Mouse (Mus musculus) erythroblast, embryonic 14.5 days (primary cell): ENCODE data around the gene Zfp182.

ENCODE experiments used
- GATA1 ChIP-seq: IDR thresholded peaks from 2 replicates; pipeline ENCODE4 v1.6.1; 2012; ENCODE audit warnings: low read length, inconsistent platforms, mixed read lengths
- TAL1 ChIP-seq: IDR thresholded peaks from 3 replicates; pipeline ENCODE4 v1.6.1; 2012; ENCODE audit warnings: low read length, inconsistent platforms, mixed read lengths

DNA sequence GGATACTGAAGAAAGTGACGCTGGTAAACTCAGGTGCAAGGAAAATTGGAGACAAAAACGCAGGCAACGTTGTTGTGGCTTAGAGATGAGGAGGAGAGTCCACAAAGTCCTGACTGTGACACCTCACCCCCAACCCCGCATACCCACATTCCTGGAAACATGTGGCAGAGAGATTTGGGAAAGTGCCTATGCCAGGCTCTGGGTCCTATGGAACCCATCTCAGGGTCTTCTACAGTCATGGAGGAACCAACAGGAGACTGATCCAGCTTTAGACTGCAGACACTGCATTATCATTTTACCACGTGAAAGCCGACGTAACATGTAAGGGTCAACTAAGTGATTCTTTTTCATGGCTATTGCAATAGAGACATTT lies 27.7 kb upstream of the Zfp182 start:
- TF ChIP-seq GATA1 (no peak), TAL1 (no peak)
